Mouse (Mus musculus) neutrophil, adult 5-6 weeks (primary cell): ENCODE data around the gene Id2. TPM values are rescaled to one million over a fixed set of nuclear protein-coding genes. Genes with fewer than 3 reads are reported as not detected.

Source experiments
- ATAC-seq: fragments of 151-379, 151-347 bp; 2 replicates; pipeline ENCODE4 v1.8.0; 2017; ENCODE audit warnings: mild to moderate bottlenecking, moderate TSS enrichment; ENCODE audit not compliant: insufficient number of reproducible peaks, poor library complexity, low FRiP score, severe bottlenecking; ENCODE audit errors: extremely low read depth
- total RNA-seq: library from RNA; stranded (forward); fragments of 200-1000 nt; gene quantifications from 2 replicates; pipeline ENCODE4 v1.2.3, GENCODE M21; 2017

The Id2 gene
- total RNA-seq, 1 experiment from 2014 or later: 33.8 TPM

DNA sequence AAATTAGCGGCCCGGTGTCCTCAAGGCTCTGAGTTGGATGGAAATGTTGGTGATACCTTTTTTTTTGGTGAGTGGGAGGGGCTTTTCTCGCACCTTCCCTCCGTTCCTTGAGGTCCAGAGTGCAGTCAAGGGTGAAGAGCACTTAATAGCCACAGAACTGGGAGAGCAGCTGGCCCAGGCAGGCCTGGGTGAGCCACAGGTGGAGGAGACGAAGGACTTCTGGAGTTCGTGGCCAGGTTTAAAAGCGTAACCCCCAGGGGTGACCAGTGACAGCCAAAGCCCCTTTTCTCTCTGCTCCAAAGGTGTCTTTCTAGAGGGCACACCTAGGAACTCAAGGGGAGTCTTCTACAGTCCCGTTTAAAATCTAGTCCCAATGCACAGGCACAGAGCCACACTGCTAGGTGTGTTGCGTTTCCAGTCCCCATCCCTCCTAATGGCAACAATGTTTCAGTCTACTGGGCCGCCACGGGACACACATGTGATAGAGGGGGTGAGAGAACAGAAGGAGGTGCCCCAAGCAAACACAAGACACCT, 3.6 kb downstream of the Id2 start:
- ATAC-seq: no peak

DNA sequence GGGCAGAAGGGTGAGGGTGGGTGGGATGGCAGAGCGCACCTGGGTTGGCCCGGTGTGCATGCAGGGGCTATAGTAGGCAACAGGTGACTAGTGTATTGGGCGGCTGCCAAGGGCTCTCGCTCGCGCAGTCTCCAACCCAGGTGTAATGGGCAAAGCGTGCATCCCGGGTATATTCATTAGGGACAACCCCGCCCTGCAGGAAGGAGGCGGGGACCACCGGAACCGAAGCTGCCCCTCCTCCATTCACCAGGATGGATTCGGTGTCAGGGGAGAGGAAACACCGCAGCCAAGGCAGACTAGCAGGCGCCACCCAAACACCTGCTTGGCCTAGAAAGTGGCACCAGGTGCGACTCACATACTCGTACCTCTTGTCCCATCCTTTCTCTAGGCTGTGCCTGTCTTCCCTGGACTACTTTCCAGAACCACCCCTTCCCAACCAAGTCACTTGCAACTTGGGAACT, 4.2 kb downstream of the Id2 start:
- ATAC-seq: no peak

DNA sequence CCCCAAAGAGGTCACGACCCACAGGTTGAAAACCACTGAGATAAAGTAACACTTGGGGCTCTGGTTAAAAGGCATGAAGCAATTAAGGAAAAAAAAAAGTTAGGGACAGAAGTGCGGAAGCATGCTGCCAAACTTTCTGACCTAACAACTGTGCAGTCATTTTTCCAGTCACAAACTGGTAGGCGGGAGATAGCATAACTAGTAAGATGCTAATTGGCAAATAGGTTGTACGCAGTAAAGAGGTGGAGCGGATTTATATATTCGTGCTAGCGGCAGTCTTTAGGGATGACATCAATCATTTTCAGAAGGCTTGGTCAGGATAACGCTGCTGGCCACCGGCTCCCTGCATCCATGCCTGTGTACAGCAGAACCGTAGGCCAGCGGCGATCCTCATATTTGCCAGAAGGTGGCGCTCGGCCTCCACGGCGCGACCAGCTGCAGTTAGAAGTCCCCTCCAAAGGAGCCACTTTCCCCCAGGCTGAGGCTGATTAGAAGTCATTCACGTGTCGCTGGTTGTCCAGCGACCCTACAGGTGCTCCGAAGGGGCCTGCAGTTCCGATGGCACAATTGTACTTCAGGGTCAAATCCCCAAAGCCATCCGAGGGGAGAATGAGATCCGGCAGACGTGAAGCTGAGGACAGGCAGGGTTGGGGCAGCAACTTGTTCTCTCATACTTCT, 4.8 kb downstream of the Id2 start:
- ATAC-seq: peak; percentile 55

DNA sequence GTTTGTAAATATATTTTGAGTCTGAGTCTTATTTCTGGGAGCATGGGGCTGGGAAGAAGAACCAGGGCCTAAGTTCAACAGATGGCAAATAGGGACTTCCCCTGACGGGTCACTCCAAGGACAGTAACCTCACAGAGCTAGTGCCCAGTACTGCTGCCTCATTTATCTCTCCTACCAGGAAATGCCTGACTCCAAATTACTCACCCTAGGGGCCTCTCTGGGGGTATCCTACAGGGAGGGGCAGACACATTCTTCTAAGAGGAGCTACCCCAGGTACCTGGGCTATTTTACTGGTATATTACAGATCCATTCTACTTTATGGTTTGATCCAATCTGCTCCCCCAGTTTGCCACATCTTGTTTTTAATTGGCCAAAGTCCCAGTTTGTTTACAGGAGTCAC, 7.5 kb downstream of the Id2 start:
- no peak for ATAC-seq

DNA sequence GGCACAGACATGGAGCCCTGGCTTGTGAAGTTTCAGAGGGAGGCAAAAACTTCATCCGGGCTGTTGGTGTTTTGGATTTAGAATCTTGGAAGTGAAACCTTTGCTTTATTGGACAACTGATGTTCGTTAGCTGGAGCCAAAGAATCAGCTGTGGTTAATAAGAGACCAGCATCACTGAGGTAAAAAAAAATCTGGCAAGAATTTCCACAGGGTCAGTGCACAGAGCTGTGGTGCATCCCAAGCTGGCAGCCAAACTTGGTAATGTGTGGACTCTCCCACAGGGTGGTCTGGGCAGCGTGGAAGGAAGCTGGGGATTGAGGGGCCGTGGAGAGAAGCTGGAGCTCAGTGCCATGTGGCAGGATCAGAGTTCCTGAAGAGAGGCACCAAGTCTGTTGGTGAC, 10.0 kb downstream of the Id2 start:
- ATAC-seq: no peak

DNA sequence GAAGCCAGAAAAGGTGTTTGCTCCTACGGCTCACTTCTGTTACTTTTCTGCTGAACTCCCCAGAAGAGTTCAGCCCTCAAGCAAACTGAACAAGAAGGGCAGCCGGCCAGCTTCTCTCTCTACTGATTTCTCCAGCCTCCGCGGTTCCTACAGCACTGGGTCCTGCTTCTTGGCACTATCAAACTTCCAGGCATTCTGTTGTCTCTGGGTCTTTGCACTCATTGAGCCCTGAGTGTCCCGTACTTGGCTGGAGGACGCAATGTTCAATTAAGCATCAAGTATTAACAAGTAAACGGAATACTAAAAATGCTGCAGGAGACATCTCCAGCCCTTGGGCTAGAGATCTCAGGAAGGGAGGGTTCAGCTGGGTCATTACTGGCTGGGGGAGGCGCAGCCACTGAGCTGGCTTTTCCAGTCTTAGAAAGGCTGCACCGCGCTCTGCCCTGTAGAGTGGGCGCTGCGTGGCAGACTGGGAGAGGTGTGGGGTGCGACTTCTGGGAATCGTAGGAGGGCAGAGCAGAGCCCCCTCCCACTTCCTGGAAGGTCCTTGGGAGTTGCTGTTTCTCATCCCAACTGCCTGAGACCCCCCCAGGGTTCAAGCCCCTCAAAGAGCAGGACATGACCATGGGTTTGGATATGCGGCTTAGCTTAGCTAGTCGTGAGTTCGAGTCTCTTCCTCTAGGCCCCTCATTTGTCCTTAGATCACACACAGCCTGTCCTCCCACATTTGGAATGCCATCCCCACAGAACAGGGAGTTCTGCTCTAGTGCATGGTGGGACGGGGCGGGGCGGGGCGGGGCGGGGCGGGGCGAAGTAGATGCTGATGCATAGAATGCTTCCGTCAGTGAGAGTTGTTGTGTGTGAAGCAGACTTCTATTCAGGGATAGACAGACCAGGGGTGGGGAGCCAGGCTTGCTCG, 13.4 kb downstream of the Id2 start:
- no peak for ATAC-seq

DNA sequence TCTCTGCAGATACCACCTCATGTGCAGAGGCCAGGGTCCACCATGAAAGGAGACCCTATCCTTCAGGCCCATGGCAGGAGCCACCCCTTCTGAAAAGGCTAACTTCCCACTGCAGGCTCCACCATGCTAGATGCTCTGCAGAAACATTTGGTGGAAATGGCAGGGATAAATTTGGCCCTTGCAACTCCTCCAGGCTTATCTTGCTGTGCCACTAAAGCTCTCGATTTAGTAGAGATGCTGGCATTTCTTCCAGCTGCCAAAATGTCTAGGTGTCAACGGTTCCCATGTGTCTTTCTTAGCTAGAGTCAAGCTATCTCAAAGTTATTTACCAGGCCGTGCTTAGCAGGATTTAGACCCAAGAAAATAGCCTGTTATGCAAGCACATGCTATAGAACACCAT, 22.6 kb downstream of the Id2 start:
- no peak for ATAC-seq

DNA sequence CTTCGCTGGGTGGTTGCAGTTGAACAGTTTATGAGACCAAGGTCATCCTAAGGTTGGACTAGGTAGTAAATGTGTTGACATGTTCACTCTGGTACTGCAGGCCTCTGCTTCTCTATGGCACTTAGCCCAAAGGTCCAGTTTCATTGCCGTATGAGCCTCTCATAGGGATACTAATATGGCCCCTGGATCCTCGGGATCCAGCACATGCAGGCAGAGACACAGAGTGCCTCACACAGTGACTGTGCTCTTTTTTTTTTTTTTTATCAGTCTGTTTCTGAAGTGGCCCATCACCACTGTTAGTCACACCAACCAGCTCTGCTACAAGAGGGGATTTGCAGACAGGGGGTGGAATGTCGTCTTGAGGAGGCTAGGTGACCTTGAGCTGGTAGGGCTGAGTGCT, 23.6 kb downstream of the Id2 start:
- no peak for ATAC-seq

DNA sequence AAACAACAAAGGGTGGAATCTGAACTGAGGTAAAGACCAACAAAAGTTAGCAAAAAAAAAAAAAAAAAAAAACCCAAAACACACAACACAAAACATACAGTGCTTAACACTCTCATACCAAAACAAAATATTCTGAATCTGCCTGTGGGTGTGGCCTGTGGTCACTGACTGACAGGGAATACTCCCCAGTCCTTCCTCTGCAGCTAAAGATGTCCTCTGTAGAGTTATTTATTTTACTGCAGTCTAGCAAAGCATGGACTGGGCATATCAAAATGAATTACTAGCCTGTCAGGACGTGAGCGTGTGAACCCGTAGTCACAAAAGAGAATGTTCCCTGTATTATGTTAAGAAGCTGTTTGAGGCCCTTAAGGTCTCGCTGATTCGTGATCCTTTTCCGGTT, 34.7 kb downstream of the Id2 start:
- ATAC-seq: no peak

DNA sequence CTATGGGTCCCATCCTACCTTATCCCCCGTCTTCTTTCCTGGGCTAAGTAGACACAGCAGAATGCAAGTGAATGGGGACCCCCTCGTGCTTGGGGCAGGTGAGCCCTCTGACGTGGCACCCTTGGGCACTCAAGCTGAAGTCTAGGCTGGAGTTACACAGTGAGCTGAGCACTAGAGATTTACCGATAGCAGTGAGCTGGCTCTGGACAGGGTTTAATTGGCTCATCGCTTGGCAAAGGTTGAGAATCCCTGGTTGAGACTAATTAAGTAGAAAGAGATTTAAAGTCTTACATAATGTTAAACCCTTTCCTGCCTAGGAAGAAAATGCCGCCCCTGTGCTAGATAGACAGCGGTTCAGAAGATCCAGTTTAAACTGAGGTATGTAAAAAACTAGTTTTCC, 36.0 kb downstream of the Id2 start:
- no peak for ATAC-seq

DNA sequence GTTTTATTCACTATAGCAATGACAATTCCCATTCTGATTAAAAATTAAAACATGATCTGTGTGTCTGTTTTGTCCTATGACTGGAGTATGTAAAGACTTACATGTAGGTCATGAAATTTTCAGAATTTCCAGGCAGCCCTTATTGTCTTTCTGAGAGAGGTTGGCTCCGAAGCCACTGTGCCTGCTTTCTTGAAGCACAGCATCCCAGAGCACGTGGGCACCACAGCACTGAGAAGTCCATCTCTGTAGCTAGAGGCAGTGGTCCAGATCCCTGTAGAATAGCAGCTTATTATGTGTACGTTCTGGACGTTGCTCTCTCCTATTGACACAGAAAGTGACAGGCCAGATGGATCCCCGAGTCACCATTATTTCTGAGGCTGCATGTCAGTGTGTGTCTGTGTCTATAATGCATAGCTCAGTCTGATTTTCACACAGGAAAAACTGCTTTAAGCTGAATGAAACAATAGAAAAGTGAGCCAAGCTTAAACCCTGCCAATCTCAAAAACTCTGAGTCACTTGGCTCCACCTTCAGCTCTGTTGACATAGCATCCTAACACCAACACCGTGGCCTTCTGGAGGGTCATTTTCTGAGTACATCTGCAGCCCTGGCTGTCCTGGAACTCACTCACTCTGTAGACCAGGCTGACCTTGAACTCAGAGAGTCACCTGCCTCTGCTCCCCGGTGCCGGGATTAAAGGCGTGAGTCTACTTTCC, 37.3 kb downstream of the Id2 start:
- no peak for ATAC-seq

DNA sequence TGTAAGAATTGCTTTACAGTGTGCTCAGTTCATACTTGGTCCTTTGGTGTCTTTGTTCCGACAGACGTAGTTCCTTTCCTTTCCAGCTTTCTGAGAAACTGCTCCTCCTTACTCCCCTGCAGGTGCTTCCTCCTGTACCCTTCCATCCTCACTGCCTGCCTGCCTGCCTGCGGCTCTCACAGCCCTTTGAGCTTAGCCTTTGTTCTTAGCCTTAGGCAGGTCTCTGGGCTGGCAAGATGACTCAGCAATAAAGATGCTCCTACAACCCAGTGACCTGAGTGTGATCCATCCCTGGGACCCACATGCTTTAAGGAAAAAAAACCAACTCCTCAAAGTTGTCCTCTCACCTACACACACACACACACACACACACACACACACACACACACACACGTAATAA, 42.0 kb downstream of the Id2 start:
- ATAC-seq: no peak

DNA sequence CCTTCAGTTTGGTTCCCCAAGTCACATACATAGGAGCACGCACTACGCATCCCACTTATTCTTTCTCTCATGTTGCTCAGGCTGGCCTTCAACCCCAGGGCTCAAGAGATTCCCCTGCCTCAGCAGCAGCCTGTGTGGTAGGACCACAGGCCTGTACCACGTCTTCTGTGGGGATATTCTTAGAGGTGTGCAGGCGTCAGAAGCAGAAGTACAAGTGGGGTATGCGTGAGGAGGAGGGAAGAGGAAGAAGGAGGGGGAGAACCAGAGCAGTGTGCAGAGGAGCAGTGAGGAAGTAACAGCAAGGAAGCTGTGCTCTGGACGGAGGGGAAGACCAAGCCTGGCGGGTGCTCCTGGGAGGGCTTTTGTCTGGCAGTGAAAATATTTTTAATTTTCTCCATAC, 42.4 kb downstream of the Id2 start:
- ATAC-seq: peak; percentile 60; the same call in 1 of the 2 replicates

DNA sequence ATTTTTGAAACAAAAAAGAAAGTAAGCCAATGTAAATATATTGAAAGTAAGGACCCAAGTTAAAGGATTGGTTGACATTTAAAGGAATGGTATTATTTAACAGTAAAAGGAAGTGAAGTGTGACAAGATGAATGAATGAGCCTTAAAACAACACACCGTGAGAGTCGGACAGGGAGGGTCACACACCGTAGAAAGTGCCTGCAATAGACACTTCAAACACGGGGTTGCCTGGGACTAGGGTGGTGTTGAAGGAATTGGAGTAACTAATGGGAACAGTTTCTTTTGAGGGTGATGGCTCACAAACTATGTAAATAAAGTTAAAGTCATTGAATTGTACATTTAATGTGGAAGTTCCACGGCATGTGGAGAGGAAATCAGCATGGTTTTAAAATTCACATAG, 47.7 kb downstream of the Id2 start:
- no peak for ATAC-seq

DNA sequence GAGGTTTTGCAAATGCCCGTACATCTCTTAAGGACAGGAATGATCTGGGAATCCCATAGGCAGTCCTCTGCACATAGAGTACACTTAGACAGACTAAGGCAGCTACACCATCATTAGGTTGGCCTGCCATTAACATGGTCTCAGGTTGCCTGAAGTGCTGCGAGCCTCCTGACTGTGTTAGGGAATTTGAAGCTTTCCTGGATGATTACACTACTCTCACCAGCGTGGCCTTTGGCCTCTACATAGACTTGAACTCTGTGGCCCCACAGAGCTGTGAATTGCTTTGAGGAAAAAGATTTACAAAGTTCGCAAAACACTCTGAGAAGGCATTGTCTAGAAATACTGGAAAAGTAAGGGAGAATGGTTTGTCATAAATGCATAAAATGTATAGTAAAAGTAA, 52.4 kb downstream of the Id2 start:
- ATAC-seq: no peak

DNA sequence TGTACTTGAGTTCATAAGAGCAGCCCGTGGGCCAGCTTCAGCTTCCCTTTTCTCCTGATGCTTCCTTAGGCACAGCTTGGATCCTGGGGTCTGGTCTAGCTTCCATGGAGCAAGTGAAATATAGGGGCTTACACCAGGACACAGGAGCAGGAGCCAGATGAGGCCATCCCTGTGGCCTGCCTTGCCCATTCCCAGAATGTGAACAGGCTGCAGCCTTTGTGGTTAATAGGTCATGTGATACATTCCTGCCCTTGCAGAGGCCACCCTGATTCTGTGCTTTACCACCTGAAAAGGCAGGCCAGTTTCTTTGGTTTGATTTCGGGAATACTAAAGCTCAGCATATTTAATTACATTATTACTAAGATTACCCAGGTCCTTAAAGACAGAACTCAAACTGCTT, 52.9 kb downstream of the Id2 start:
- no peak for ATAC-seq
